Mouse (Mus musculus) stomach, embryonic 15.5 days (tissue): Measurements from ENCODE around the gene Atp5d. TPM values are rescaled to one million over a fixed set of nuclear protein-coding genes. Genes with fewer than 3 reads are reported as not detected.

Experiments
- ATAC-seq: fragments of 200-750 bp; cut with Nextera tagmentation; 2 replicates; pipeline ENCODE4 v1.8.0; 2017; ENCODE audit warnings: low read depth, moderate number of reproducible peaks, moderate TSS enrichment; ENCODE audit not compliant: insufficient read depth, low FRiP score
- H3K27ac ChIP-seq: fragments of 300-500 bp; sonication (generic); 2 replicates; pipeline ENCODE4 v1.5.1; 2015; ENCODE audit warnings: mild to moderate bottlenecking, inconsistent platforms
- H3K27me3 ChIP-seq: fragments of 300-500 bp; sonication (generic); replicated peaks from 2 replicates; pipeline ENCODE4 v1.6.1; 2015; ENCODE audit warnings: inconsistent platforms
- H3K36me3 ChIP-seq: fragments of 300-500 bp; sonication (generic); 2 replicates; pipeline ENCODE4 v1.6.1; 2015; ENCODE audit warnings: inconsistent platforms
- H3K4me1 ChIP-seq: fragments of 300-500 bp; sonication (generic); 2 replicates; pipeline ENCODE4 v1.6.1; 2015; ENCODE audit warnings: inconsistent platforms
- H3K4me2 ChIP-seq: fragments of 300-500 bp; sonication (generic); 2 replicates; pipeline ENCODE4 v1.6.1; 2015; ENCODE audit warnings: mild to moderate bottlenecking, inconsistent platforms
- H3K4me3 ChIP-seq: fragments of 300-500 bp; sonication (generic); replicated peaks from 2 replicates; pipeline ENCODE4 v1.5.1; 2015; ENCODE audit warnings: inconsistent platforms
- H3K9ac ChIP-seq: fragments of 300-500 bp; sonication (generic); 2 replicates; pipeline ENCODE4 v1.6.1; 2015; ENCODE audit warnings: inconsistent platforms
- H3K9me3 ChIP-seq: fragments of 300-500 bp; sonication (generic); 2 replicates; pipeline ENCODE4 v1.6.1; 2016; ENCODE audit warnings: inconsistent platforms
- WGBS: fragments of 180-500 bp; shearing (Covaris S2); methylation state at CpG from one replicate; pipeline ENCODE4 v1.1.7; 2015; 5-methylcytosine and 5-hydroxymethylcytosine counted together
- polyA plus RNA-seq: library from polyadenylated mRNA; unstranded; fragments of >200 nt; fragmentation: Nextera tagmentation; extraction: Ambion mirVana; gene quantifications from 2 replicates; pipeline ENCODE4 v1.2.1, GENCODE M21; 2015

Atp5d gene
- 544 and 602 TPM in 2 replicates for polyA plus RNA-seq

- Histone ChIP-seq H3K4me3 (peak within 1 kb of the TSS; percentile 63), H3K4me1 (peaks cover 41% of the 10 kb centered on the region), H3K4me2 (peak within 1 kb of the TSS; percentile 99), H3K9me3 (no peaks in the 10 kb centered on the region), H3K27me3 (peaks cover 16% of the 10 kb centered on the region), H3K27ac (peak within 1 kb of the TSS; percentile 75), H3K9ac (peak within 1 kb of the TSS; percentile 65), H3K36me3 (peaks cover under 1% of the 10 kb centered on the region; the same call in 1 of the 2 replicates)
- peak; percentile 4; the same call in 1 of the 2 replicates for ATAC-seq
- WGBS = under 1% methylated on average over 65 of the region's 94 CpGs
Measured at GRCm38 (mm10) chr10:80138553-80139438, at the start of gene Atp5d. Gene Atp5d, plus strand, starts transcription at chr10:80138632.

GRCm38 (mm10) chr10:80089146-80089545 lies 49.3 kb upstream of the Atp5d start:
- Histone ChIP-seq H3K4me3 (no peak overlapping the region), H3K27me3 (no peaks in the 10 kb centered on the region), H3K9ac (no peak overlapping the region), H3K9me3 (no peaks in the 10 kb centered on the region), H3K4me2 (no peak overlapping the region), H3K36me3 (peaks cover 8% of the 10 kb centered on the region), H3K27ac (no peak overlapping the region), H3K4me1 (peaks cover 18% of the 10 kb centered on the region)
- 58% methylated on average over 4 of the region's 4 CpGs for WGBS
- no peak for ATAC-seq

GRCm38 (mm10) chr10:80091527-80091926 lies 46.9 kb upstream of the Atp5d start:
- no peak for ATAC-seq
- 84% methylated on average over 6 of the region's 6 CpGs for WGBS

DNA sequence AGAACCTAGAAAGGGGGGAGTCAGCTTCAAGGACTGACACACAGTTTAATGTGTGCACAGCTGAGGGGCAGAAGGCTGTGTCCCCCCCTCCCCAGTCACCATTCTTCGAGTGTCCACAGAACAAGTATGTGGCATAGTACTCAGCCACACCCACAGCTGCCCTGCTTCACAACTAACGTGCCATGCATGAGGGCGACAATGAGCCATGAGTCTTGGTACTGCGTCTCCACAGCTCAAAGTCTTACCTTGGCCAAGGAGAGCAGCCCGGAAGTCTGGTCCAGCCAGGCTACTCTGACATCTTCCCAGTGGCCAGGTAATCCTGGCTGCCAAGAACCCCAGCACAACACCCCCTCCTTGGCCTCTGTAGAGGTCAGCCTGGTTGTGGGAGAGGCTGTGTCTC lies 45.7 kb upstream of the Atp5d start:
- no peak overlapping the region for H3K4me3 ChIP-seq
- H3K27me3 ChIP-seq = no peaks in the 10 kb centered on the region
- no peak overlapping the region for H3K9ac ChIP-seq
- H3K4me1 ChIP-seq = peaks cover 21% of the 10 kb centered on the region
- no peaks in the 10 kb centered on the region for H3K36me3 ChIP-seq
- H3K4me2 ChIP-seq = no peak overlapping the region
- 67% methylated on average over 5 of the region's 5 CpGs for WGBS
- no peaks in the 10 kb centered on the region for H3K9me3 ChIP-seq
- no peak overlapping the region for H3K27ac ChIP-seq
- no peak for ATAC-seq

More at GRCm38 (mm10) chr10:80091527-80091926, 46.9 kb upstream of the Atp5d start:
- Histone ChIP-seq H3K27me3 (no peaks in the 10 kb centered on the region), H3K4me3 (no peak overlapping the region), H3K4me1 (peaks cover 10% of the 10 kb centered on the region), H3K9me3 (no peaks in the 10 kb centered on the region), H3K27ac (no peak overlapping the region), H3K36me3 (no peaks in the 10 kb centered on the region), H3K4me2 (no peak overlapping the region), H3K9ac (no peak overlapping the region)

DNA sequence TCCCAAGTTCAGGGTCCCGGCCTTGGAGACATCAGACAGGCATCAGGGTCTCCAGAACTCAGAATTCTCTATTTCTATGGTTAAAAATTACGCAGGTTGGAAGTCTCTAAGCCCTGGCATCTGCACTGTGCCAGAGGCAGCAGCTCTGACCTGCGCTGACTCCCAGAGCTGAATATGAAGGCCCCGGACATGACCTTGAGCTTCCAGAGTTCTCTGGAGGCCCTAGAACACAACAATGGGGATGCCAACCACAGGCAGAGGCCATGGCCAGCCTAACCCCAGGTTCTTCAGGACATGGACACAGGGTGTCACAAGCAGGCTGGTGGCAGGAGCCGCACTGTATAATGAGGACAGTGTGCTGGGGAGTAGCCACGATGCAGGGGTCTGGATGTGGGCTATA lies 44.3 kb upstream of the Atp5d start:
- Histone ChIP-seq H3K36me3 (no peaks in the 10 kb centered on the region), H3K4me2 (no peak overlapping the region), H3K9ac (no peak overlapping the region), H3K4me3 (no peak overlapping the region), H3K27ac (no peak overlapping the region), H3K4me1 (peaks cover 27% of the 10 kb centered on the region), H3K27me3 (no peaks in the 10 kb centered on the region), H3K9me3 (no peaks in the 10 kb centered on the region)
- WGBS = 85% methylated on average over 6 of the region's 6 CpGs
- no peak for ATAC-seq

DNA sequence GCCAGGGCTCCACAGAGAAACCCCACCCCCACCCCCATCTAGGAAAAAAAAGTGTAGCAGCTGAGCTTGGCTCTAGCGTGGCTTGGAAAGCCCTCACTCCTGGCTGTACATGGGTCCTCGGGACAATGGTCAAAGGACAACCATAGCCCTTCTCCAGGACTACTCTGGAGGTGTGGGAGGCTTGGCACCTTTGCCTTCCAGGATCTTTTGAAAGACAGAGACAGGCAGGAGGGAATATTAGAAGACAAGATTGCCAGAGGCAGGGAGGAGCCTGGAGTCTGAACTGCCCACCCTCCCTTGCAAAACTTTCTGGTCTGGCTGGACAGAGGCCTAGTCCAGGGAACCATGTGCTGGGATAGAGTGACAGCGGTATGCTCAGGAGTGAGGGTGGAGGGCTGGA lies 43.7 kb upstream of the Atp5d start:
- no peaks in the 10 kb centered on the region for H3K36me3 ChIP-seq
- no peaks in the 10 kb centered on the region for H3K9me3 ChIP-seq
- H3K27ac ChIP-seq = no peak overlapping the region
- no peak for ATAC-seq
- no peak overlapping the region for H3K4me3 ChIP-seq
- H3K4me1 ChIP-seq = peaks cover 28% of the 10 kb centered on the region
- H3K27me3 ChIP-seq = no peaks in the 10 kb centered on the region
- WGBS = 81% methylated on average over 3 of the region's 3 CpGs
- no peak overlapping the region for H3K4me2 ChIP-seq
- H3K9ac ChIP-seq = no peak overlapping the region

DNA sequence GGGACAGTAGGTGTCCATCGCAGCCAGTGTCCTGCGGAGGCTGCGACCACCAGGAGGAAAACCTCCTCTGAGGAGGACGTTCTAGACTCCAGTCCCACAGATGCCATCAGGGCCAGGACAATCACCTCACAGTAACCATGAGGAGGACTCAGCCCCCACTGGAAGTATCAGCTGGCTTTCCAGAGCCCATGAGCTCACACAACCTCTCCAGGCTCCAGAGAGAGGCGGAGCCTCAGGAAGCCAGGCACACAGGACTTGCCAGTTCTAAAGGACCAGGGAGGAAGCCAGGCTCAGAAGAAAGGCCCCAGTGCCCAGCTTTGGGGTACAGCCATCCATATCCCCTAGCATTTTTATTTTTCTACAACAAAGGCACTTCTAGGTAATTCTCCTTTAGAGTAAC lies 42.9 kb upstream of the Atp5d start:
- no peak for ATAC-seq
- Histone ChIP-seq H3K4me1 (peaks cover 36% of the 10 kb centered on the region), H3K9me3 (no peaks in the 10 kb centered on the region), H3K4me2 (no peak overlapping the region), H3K27ac (0 out of 2 replicates have a peak overlapping the region, but pooled peaks have one; percentile 16), H3K36me3 (no peaks in the 10 kb centered on the region), H3K27me3 (no peaks in the 10 kb centered on the region), H3K9ac (no peak overlapping the region), H3K4me3 (no peak overlapping the region)
- 76% methylated on average over 5 of the region's 5 CpGs for WGBS

DNA sequence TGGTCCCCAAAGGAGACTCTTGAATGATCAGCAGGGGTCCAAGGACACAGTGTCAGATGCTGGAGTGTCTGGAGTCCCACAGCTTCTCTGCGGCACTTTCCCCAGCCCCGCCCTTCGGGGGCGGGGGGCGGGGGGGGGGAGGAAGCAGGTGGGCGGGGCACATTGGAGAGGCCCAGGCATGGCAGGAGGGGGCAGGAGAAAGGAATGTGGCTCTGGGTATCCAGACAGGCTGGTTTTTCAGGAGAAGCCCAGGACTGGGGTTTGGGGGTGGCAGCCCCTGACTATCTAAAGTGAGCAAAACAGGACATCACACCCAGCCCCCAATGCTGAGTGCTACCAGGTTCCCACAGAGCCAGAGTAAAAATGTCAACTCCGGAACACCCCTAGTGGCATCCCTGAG lies 41.2 kb upstream of the Atp5d start:
- peaks cover 44% of the 10 kb centered on the region for H3K4me1 ChIP-seq
- no peaks in the 10 kb centered on the region for H3K36me3 ChIP-seq
- no peaks in the 10 kb centered on the region for H3K9me3 ChIP-seq
- H3K27me3 ChIP-seq = no peaks in the 10 kb centered on the region
- H3K4me3 ChIP-seq = no peak overlapping the region
- no peak overlapping the region for H3K9ac ChIP-seq
- peak; percentile 45 for ATAC-seq
- peak overlapping the region; percentile 40; the same call in 1 of the 2 replicates for H3K27ac ChIP-seq
- 13% methylated on average over 7 of the region's 7 CpGs for WGBS
- H3K4me2 ChIP-seq = peak overlapping the region; percentile 27; the same call in 1 of the 2 replicates

GRCm38 (mm10) chr10:80098630-80099029 lies 39.8 kb upstream of the Atp5d start:
- H3K9ac ChIP-seq = no peak overlapping the region

DNA sequence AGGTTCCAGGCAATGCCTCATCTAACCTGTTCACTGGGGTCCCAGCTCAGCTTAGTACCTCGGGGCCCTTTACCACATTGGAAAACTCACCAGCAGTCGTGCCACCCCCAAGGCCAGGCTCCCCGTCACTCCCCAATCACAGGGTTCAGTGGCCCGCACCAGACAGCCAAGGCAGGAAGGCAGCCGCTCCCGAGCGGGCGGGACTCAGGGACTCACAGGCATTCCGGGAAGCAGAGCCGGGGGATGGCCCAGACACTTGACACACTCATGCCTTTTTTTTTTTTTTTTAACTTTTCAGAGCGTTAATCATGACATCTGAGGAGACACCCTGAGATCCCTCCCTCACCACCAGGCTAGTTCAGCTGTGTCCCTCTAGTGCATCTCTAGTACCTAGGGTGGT lies 37.5 kb upstream of the Atp5d start:
- Histone ChIP-seq H3K27me3 (no peaks in the 10 kb centered on the region), H3K36me3 (no peaks in the 10 kb centered on the region), H3K4me1 (peaks cover 47% of the 10 kb centered on the region), H3K9me3 (no peaks in the 10 kb centered on the region), H3K4me3 (peak overlapping the region; percentile 98; the same call in 1 of the 2 replicates), H3K4me2 (peak overlapping the region; percentile 85), H3K9ac (no peak overlapping the region), H3K27ac (no peak overlapping the region)
- 52% methylated on average over 11 of the region's 11 CpGs for WGBS
- ATAC-seq = no peak

More at GRCm38 (mm10) chr10:80098630-80099029, 39.8 kb upstream of the Atp5d start:
- no peak for ATAC-seq
- Histone ChIP-seq H3K4me1 (peaks cover 51% of the 10 kb centered on the region), H3K9me3 (no peaks in the 10 kb centered on the region), H3K4me2 (no peak overlapping the region), H3K36me3 (no peaks in the 10 kb centered on the region), H3K27ac (0 out of 2 replicates have a peak overlapping the region, but pooled peaks have one; percentile 31), H3K27me3 (no peaks in the 10 kb centered on the region), H3K4me3 (no peak overlapping the region)
- 71% methylated on average over 5 of the region's 5 CpGs for WGBS

DNA sequence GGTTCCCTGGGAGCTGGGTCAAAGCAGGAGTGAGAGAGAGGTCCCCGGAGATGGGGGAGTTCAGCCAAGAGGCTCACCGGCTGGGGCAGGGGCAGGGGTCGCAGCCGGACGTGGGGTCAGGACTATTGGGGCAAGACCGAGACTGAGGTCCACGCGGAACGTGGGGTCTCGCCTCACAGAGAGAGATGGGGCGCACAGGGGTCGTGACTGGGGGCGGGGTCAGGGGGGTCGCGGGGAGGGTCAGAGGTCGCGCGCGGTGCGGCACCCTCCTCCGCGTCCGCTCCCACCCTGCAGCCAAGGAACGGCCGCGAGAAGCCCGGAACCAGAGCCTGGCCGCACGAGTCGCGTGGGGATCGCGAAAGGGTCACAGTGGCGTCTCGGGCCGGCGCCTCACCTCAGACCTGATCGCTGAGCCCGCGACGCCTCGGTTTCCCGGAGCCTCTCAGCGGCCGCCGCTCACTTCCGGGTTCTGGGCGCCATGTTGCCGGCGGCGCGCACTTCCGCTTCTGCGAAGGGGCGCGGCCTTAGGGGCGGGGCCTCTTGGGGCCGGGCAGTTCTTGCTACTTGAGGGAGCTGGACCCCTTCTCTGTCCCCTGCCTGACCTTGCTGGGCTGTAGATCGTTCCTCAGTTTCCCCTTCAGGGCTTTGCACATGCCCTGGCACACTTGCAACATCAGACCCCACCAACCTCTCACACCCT lies 36.1 kb upstream of the Atp5d start:
- Histone ChIP-seq H3K9ac (peak overlapping the region; percentile 87), H3K4me1 (peaks cover 37% of the 10 kb centered on the region), H3K9me3 (no peaks in the 10 kb centered on the region), H3K27me3 (no peaks in the 10 kb centered on the region), H3K4me2 (peak overlapping the region; percentile 85), H3K27ac (peak overlapping the region; percentile 68; the same call in 1 of the 2 replicates), H3K4me3 (peak overlapping the region; percentile 98), H3K36me3 (no peaks in the 10 kb centered on the region)
- WGBS = 1% methylated on average over 59 of the region's 59 CpGs
- peak; percentile 80 for ATAC-seq
